Mouse (Mus musculus): ENCODE results near the gene Mmp11. TPM values are rescaled to one million over a fixed set of nuclear protein-coding genes. Genes with fewer than 3 reads are reported as not detected.

Mmp11 gene
- polyA plus RNA-seq, 1 experiment from 2014 or later, result 33.8 TPM

DNA sequence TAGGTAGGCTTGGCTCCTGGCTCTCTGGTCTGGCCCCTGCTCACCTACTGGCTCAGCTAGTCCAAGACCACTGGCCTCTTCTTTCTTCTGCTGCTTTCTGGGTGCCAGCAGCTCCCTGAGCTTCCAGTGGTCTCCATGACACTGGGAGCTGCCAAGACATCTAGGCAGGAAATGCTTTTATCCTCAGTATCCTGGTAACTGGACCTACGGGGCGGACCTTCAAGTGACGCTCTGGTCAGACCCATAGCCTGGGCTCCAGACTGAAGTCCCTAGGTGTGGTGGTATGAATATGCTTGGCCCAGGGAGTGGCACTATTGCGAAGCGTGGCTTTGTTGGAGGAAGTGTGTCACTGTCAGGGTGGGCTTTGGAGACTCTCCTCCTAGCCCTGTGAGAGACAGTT is 4.2 kb upstream of the Mmp11 start, which contains the start of gene Gm867:
Gene Gm867 (minus strand): TSS at position 153 of the 400 bp plus-strand sequence.
- WGBS, result 80% methylated on average over 5 of the region's 5 CpGs
- Histone ChIP-seq H3K36me3 (ENCODE audit: control insufficient read depth, insufficient read depth, low read length) (no peaks in the 10 kb centered on the region), H3K9me3 (replicated peaks; ENCODE audit: control insufficient read depth, low read length) (no peaks in the 10 kb centered on the region), H3K9ac (ENCODE audit: low read length) (no peak within 1 kb of the TSS), H3K27ac (ENCODE audit: low read length) (no peak within 1 kb of the TSS), H3K4me2 (ENCODE audit: low read depth, low read length) (no peak within 1 kb of the TSS), H3K4me1 (ENCODE audit: control insufficient read depth, insufficient read depth, low read length) (peaks cover 7% of the 10 kb centered on the region), H3K4me3 (replicated peaks; ENCODE audit: low read length) (no peak within 1 kb of the TSS), H3K27me3 (ENCODE audit: control insufficient read depth, insufficient read depth, low read length) (0 out of 2 replicates have a peak, but pooled peaks cover 2% of the 10 kb centered on the region)
- ATAC-seq (ENCODE audit: insufficient read depth, low FRiP score), result no peak

DNA sequence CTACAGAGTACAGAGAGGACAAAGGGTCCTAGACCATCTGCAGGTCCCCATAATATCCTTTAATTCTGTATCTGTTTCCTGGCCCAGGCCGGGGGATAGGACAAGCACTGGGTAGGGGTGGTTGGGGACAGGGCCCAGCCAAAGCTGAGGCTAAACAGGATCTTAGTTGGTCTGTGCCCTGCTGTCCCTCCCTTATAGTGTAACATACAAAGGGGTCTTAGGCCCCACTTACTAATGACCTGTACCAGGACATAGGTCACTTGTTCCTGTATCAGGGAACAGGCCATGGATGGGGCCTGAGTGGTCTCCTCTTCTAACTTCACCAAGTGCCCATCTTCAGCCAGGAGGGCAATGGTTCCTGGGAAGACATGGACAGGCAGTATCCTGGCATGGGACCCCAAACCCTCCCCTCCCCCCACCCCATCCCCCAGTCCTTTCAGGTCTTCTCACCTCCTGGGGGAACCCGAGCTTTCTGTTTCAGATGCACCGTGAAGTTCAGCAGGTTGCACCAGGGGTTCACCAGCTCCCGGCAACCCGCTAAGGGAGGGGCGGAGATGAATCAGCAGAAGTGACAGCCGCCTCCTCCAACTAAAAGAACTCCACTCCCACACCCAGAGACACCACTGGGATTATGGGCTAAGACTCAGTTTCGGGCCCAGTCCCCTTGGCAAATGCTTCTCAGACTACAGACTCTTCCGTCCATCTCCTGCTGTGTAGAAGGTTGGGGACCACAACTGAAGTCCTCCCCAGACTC is 3.4 kb upstream of the Mmp11 start:
- H3K9me3 ChIP-seq (replicated peaks; ENCODE audit: control insufficient read depth, low read length), result no peaks in the 10 kb centered on the region
- H3K27ac ChIP-seq (ENCODE audit: low read length), result no peak overlapping the region
- H3K4me2 ChIP-seq (ENCODE audit: low read depth, low read length), result no peak overlapping the region
- 0 out of 2 replicates have a peak, but pooled peaks cover 2% of the 10 kb centered on the region for H3K27me3 ChIP-seq (ENCODE audit: control insufficient read depth, insufficient read depth, low read length)
- 60% methylated on average over 9 of the region's 9 CpGs for WGBS
- H3K9ac ChIP-seq (ENCODE audit: low read length), result no peak overlapping the region
- ATAC-seq (ENCODE audit: insufficient read depth, low FRiP score), result no peak
- H3K36me3 ChIP-seq (ENCODE audit: control insufficient read depth, insufficient read depth, low read length), result no peaks in the 10 kb centered on the region
- no peak overlapping the region for H3K4me3 ChIP-seq (replicated peaks; ENCODE audit: low read length)
- H3K4me1 ChIP-seq (ENCODE audit: control insufficient read depth, insufficient read depth, low read length), result peaks cover 7% of the 10 kb centered on the region

DNA sequence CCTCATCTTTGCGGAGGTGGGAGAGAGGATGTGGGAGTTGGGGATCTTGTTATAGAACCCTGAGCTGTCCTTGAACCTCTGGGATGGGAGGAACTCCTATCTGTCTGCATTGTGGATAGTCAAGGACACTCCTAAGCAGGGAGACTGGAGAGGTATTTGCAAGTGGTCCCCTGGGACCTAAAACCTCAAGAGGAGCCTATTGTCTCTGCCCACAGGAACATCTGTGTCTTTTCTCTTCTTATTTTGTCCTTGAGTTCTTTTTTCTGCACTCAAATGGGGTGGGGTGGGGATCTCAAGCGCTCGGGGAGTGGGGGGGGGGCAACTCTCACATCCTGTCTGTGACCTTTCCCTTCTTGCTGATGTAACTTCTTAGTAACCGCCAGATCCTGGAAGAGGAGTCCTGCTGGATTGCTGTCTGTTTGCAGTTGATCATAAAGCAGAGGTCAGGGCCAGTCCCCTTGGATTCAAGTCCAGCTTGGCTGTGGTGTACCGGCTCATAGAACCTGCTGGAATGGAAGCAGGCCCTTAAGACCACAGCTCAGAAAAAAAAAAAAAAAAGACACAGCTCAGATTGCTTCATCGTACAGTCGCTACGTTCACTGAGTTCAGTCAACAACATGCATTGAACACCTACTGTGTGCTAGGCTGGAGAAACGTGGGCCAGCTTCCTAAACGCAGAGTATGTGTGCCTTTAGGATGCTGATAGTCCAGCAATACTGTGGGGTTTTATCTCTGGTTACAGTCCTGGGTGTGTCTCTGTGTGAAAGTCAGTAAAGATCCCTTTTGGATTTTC is 1.8 kb upstream of the Mmp11 start:
- H3K9ac ChIP-seq (ENCODE audit: low read length), result no peak overlapping the region
- no peak overlapping the region for H3K4me2 ChIP-seq (ENCODE audit: low read depth, low read length)
- no peak for ATAC-seq (ENCODE audit: insufficient read depth, low FRiP score)
- no peaks in the 10 kb centered on the region for H3K36me3 ChIP-seq (ENCODE audit: control insufficient read depth, insufficient read depth, low read length)
- H3K9me3 ChIP-seq (replicated peaks; ENCODE audit: control insufficient read depth, low read length), result no peaks in the 10 kb centered on the region
- H3K4me1 ChIP-seq (ENCODE audit: control insufficient read depth, insufficient read depth, low read length), result no peaks in the 10 kb centered on the region
- H3K4me3 ChIP-seq (replicated peaks; ENCODE audit: low read length), result no peak overlapping the region
- 0 out of 2 replicates have a peak, but pooled peaks cover 2% of the 10 kb centered on the region for H3K27me3 ChIP-seq (ENCODE audit: control insufficient read depth, insufficient read depth, low read length)
- no peak overlapping the region for H3K27ac ChIP-seq (ENCODE audit: low read length)
- WGBS, result 60% methylated on average over 10 of the region's 10 CpGs

DNA sequence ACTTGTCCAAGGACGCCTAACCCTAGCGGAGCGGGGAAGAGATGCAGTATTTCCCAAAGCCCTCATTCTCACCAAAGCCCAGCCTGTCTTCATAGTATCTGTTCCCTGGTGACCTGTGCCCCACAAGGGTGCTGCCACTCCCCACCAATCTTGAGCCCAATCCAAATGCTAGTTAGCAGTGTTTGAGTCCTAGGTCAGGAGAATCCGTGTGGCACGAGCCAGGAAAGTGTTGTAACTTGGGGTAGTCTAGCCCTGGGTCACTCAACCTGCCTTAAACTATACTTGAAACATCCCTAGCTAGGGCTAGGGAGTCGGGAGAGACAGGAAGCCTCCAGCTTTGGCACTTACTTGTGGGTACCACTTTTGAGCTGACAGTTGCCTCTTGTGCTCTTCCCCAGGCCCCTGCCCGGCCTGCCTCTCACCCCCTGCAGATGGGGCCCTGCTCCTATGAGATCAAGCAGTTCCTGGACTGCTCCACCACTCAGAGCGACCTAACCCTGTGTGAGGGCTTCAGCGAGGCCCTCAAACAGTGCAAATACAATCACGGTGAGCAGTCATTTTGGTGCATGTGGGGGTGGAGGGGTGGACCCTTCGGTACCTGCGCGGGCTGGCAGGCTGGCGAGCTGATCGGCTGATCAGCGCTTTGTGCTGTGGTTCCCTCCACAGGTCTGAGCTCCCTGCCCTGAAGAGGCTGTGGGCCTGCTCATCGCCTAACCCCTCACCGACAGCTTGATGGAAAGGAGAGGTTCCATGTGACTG is 792 bp upstream of the Mmp11 start:
- no peak overlapping the region for H3K9ac ChIP-seq (ENCODE audit: low read length)
- no peak for ATAC-seq (ENCODE audit: insufficient read depth, low FRiP score)
- H3K36me3 ChIP-seq (ENCODE audit: control insufficient read depth, insufficient read depth, low read length), result no peaks in the 10 kb centered on the region
- 0 out of 2 replicates have a peak, but pooled peaks cover 2% of the 10 kb centered on the region for H3K27me3 ChIP-seq (ENCODE audit: control insufficient read depth, insufficient read depth, low read length)
- H3K9me3 ChIP-seq (replicated peaks; ENCODE audit: control insufficient read depth, low read length), result no peaks in the 10 kb centered on the region
- peaks cover 7% of the 10 kb centered on the region for H3K4me1 ChIP-seq (ENCODE audit: control insufficient read depth, insufficient read depth, low read length)
- H3K4me3 ChIP-seq (replicated peaks; ENCODE audit: low read length), result no peak overlapping the region
- 57% methylated on average over 18 of the region's 18 CpGs for WGBS
- H3K4me2 ChIP-seq (ENCODE audit: low read depth, low read length), result peak overlapping the region; percentile 5; the same call in 1 of the 2 replicates
- no peak overlapping the region for H3K27ac ChIP-seq (ENCODE audit: low read length)

DNA sequence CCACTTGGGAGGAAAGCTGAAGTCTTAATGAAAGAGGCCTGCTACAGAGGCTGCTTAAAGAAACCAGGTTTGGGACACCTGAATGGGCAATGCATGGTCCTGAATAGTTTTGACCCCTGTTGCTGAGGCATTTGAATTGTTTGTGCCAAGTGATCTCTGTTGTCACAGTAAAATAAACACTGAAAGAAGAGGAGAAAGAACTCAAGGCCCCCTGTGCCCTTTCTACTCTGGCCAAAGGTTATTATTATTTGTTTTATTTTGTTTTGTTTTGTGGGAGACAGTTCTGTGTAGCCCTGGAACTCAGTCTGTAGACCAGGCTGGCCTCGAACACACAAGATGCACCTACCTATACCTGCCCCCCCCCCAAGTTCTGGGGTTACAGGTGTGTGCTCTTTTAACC is 1.3 kb downstream of the Mmp11 start:
- peak overlapping the region; percentile 71; the same call in 1 of the 2 replicates for H3K4me2 ChIP-seq (ENCODE audit: low read depth, low read length)
- 42% methylated on average over 1 of the region's 1 CpGs for WGBS
- no peak overlapping the region for H3K27ac ChIP-seq (ENCODE audit: low read length)

DNA sequence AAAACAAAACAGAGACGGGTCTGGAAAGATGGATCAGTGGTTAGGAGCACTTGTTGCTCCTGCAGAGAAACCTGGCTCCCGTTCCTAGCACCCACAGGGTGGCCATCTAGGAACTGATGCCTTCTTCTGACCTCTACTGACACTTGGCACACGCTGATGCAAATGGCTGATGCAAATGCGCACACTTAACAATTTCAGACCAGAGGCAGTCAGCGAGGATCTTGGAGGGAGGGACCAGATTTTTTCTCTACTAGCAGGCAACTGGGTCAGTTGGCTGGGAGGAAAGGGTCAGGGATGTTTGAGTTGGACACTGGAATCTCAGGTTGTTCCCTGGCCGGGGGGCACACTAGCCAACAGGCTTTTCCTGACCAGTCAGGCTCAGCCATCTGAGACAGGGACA is 3.4 kb downstream of the Mmp11 start, which contains the start of gene Chchd10:
Gene Chchd10 (plus strand): TSS at position 240 of the 400 bp plus-strand sequence.
- H3K4me1 ChIP-seq (ENCODE audit: control insufficient read depth, insufficient read depth, low read length), result peaks cover 28% of the 10 kb centered on the region
- WGBS, result 32% methylated on average over 6 of the region's 6 CpGs
- H3K36me3 ChIP-seq (ENCODE audit: control insufficient read depth, insufficient read depth, low read length), result no peaks in the 10 kb centered on the region
- H3K27me3 ChIP-seq (ENCODE audit: control insufficient read depth, insufficient read depth, low read length), result peaks cover 2% of the 10 kb centered on the region; the same call in 1 of the 2 replicates
- no peak for ATAC-seq (ENCODE audit: insufficient read depth, low FRiP score)
- no peak within 1 kb of the TSS for H3K27ac ChIP-seq (ENCODE audit: low read length)
- no peaks in the 10 kb centered on the region for H3K9me3 ChIP-seq (replicated peaks; ENCODE audit: control insufficient read depth, low read length)
- H3K4me2 ChIP-seq (ENCODE audit: low read depth, low read length), result peak within 1 kb of the TSS; percentile 99
- peak within 1 kb of the TSS; percentile 68 for H3K4me3 ChIP-seq (replicated peaks; ENCODE audit: low read length)
- peak within 1 kb of the TSS; percentile 90 for H3K9ac ChIP-seq (ENCODE audit: low read length)

More for the DNA sequence above, 1.3 kb downstream of the Mmp11 start:
- no peak overlapping the region; the same call in 1 of the 2 replicates for H3K4me3 ChIP-seq (replicated peaks; ENCODE audit: low read length)
- no peak for ATAC-seq (ENCODE audit: insufficient read depth, low FRiP score)
- no peaks in the 10 kb centered on the region for H3K9me3 ChIP-seq (replicated peaks; ENCODE audit: control insufficient read depth, low read length)
- peaks cover 2% of the 10 kb centered on the region; the same call in 1 of the 2 replicates for H3K27me3 ChIP-seq (ENCODE audit: control insufficient read depth, insufficient read depth, low read length)
- H3K4me1 ChIP-seq (ENCODE audit: control insufficient read depth, insufficient read depth, low read length), result peaks cover 28% of the 10 kb centered on the region
- H3K36me3 ChIP-seq (ENCODE audit: control insufficient read depth, insufficient read depth, low read length), result no peaks in the 10 kb centered on the region
- H3K9ac ChIP-seq (ENCODE audit: low read length), result no peak overlapping the region; the same call in 1 of the 2 replicates

DNA sequence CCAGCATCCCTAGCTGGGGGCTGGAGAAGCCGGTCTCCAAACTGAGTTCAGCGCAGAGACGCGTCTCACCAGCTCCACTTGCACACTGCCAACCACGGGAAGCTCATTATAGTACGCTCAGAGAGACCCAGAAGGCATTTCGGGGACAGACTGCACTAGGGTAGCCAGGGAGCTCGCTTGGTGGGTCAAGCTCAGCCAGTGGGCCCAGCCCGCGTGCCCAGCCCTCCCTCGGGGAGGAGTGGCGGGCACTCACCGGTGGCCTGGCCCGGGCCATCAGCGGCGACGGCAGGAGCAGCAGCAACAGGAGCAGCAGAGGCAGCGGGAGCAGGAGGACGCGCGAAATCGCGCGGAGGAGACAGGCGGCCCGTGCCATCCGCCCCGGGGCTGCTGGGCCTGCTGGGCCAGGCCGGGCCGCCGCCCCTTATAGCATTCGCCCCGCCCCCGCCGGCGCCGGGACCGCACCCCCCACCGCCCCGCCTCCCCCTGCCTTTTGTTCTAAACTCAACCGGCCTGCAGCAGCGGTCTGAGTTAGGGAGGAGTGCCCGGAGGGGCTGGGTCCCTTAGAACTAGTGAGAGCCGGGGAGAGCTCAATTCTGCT is 4.1 kb downstream of the Mmp11 start:
- Histone ChIP-seq H3K4me3 (replicated peaks; ENCODE audit: low read length) (peak overlapping the region; percentile 68), H3K9ac (ENCODE audit: low read length) (peak overlapping the region; percentile 90), H3K4me1 (ENCODE audit: control insufficient read depth, insufficient read depth, low read length) (peaks cover 28% of the 10 kb centered on the region), H3K36me3 (ENCODE audit: control insufficient read depth, insufficient read depth, low read length) (no peaks in the 10 kb centered on the region), H3K27me3 (ENCODE audit: control insufficient read depth, insufficient read depth, low read length) (peaks cover 2% of the 10 kb centered on the region; the same call in 1 of the 2 replicates), H3K27ac (ENCODE audit: low read length) (no peak overlapping the region), H3K9me3 (replicated peaks; ENCODE audit: control insufficient read depth, low read length) (no peaks in the 10 kb centered on the region), H3K4me2 (ENCODE audit: low read depth, low read length) (peak overlapping the region; percentile 99)
- ATAC-seq (ENCODE audit: insufficient read depth, low FRiP score), result peak; percentile 80
- under 1% methylated on average over 42 of the region's 44 CpGs for WGBS

DNA sequence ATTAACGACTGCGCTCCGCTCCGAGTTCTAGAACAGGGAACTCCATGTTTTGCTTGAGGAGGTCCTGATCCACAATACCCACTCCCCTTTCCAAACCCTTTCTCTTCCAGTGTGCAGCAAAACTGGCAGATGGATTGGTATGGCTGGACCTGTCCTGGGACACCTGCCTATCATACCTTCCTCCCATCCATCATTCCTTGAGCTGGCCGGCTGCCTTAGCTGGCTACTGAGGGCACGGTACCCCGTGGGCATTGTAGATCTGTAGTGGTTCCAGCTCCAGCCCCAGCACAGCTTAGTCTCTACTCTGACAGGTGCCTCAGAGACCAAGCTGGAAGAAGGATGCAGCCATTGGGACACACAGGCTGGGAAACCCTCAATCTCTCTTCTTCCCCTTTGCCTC is 5.0 kb downstream of the Mmp11 start:
- peak overlapping the region; percentile 68 for H3K4me3 ChIP-seq (replicated peaks; ENCODE audit: low read length)
- H3K4me2 ChIP-seq (ENCODE audit: low read depth, low read length), result peak overlapping the region; percentile 99
- ATAC-seq (ENCODE audit: insufficient read depth, low FRiP score), result no peak
- H3K36me3 ChIP-seq (ENCODE audit: control insufficient read depth, insufficient read depth, low read length), result no peaks in the 10 kb centered on the region
- no peak overlapping the region for H3K27ac ChIP-seq (ENCODE audit: low read length)
- H3K9ac ChIP-seq (ENCODE audit: low read length), result peak overlapping the region; percentile 90
- 19% methylated on average over 7 of the region's 7 CpGs for WGBS
- peaks cover 2% of the 10 kb centered on the region; the same call in 1 of the 2 replicates for H3K27me3 ChIP-seq (ENCODE audit: control insufficient read depth, insufficient read depth, low read length)
- peaks cover 28% of the 10 kb centered on the region for H3K4me1 ChIP-seq (ENCODE audit: control insufficient read depth, insufficient read depth, low read length)
- no peaks in the 10 kb centered on the region for H3K9me3 ChIP-seq (replicated peaks; ENCODE audit: control insufficient read depth, low read length)
